Mouse (Mus musculus): ENCODE measurements around the gene Mturn. TPM values are rescaled to one million over a fixed set of nuclear protein-coding genes. Genes with fewer than 3 reads are reported as not detected.

The Mturn gene
- polyA plus RNA-seq, 1 experiment from 2014 or later = 12.2 TPM

DNA sequence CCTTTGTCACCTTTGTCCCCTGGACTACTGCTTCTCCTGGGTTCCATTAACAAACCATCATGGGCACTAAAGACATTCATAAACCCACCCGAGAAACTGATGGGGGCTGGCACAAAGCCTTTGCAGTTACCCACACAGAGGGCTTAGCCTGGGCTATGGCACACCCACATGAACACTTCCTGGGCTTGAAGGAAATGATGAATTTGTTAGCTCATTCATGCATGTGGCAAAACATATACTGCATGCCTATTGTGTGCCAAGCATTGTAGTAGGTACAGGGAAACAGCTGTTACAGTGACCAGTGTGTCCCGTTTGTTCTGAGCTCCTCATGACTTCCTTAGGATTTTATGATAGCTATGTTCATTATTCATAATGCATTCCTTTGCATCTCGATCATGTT, 55.8 kb downstream of the Mturn start:
- WGBS = 71% methylated on average over 3 of the region's 3 CpGs
- H3K4me3 ChIP-seq (replicated peaks) = no peak overlapping the region
- H3K9ac ChIP-seq = no peak overlapping the region
- H3K4me2 ChIP-seq (replicated peaks) = no peak overlapping the region
- H3K4me1 ChIP-seq = no peaks in the 10 kb centered on the region
- H3K27ac ChIP-seq (replicated peaks) = no peak overlapping the region
- no peak for ATAC-seq (ENCODE audit: insufficient number of reproducible peaks, low FRiP score, low TSS enrichment, low read depth)
- H3K27me3 ChIP-seq = no peaks in the 10 kb centered on the region
- no peaks in the 10 kb centered on the region for H3K36me3 ChIP-seq
- no peaks in the 10 kb centered on the region for H3K9me3 ChIP-seq (replicated peaks)

DNA sequence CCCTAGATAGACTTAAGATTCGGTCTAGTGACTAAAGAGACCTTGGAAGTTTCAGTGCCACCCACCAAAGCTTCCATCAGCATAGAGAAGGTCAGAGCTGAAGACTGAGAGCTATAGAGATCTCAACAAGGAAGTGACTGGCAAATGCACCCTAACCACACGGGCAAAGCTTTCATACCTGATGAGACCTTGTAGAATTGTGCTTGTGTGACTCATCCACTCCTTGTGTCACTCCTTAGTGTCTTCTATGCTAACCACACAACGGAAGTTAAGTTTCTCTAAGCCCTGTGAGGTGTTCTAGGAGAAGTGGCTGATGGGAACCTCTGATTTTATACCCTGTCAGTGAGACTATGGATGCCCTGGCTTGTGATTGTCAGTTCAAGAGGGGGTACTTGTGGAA, 56.3 kb downstream of the Mturn start:
- no peak overlapping the region for H3K4me3 ChIP-seq (replicated peaks)
- H3K27ac ChIP-seq (replicated peaks) = no peak overlapping the region
- no peaks in the 10 kb centered on the region for H3K9me3 ChIP-seq (replicated peaks)
- H3K9ac ChIP-seq = no peak overlapping the region
- H3K27me3 ChIP-seq = no peaks in the 10 kb centered on the region
- no peak overlapping the region for H3K4me2 ChIP-seq (replicated peaks)
- no peaks in the 10 kb centered on the region for H3K4me1 ChIP-seq
- WGBS = 79% methylated on average over 3 of the region's 3 CpGs
- ATAC-seq (ENCODE audit: insufficient number of reproducible peaks, low FRiP score, low TSS enrichment, low read depth) = no peak
- H3K36me3 ChIP-seq = no peaks in the 10 kb centered on the region

GRCm38 (mm10) chr6:54749056-54749455, 67.6 kb downstream of the Mturn start:
- Histone ChIP-seq H3K4me3 (replicated peaks) (no peak overlapping the region), H3K27ac (replicated peaks) (no peak overlapping the region), H3K9ac (no peak overlapping the region), H3K4me1 (no peaks in the 10 kb centered on the region), H3K27me3 (no peaks in the 10 kb centered on the region), H3K9me3 (replicated peaks) (no peaks in the 10 kb centered on the region), H3K36me3 (no peaks in the 10 kb centered on the region), H3K4me2 (replicated peaks) (no peak overlapping the region)
- ATAC-seq (ENCODE audit: insufficient number of reproducible peaks, low FRiP score, low TSS enrichment, low read depth) = no peak
- WGBS = 75% methylated on average over 7 of the region's 7 CpGs

DNA sequence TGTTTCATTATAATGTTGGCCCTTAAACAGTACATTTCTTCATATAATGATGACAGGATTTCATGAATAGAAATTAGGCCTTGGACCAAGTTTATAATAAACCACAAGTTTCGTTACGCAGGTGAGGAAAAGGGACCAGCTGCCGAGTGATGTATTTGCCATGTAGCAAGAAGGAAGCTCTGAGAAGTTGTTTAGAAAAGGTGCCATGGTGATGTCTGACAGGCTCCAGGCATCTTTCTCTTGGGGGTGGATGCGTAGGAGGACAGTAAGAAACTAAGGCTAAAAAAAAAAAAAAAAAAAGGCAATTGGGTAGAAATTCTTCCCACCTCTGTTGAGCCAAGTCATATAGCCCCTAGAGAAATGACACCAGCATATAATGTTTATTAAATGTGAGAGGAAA, 70.2 kb downstream of the Mturn start:
- no peaks in the 10 kb centered on the region for H3K36me3 ChIP-seq
- H3K9me3 ChIP-seq (replicated peaks) = no peaks in the 10 kb centered on the region
- no peak overlapping the region for H3K4me3 ChIP-seq (replicated peaks)
- H3K9ac ChIP-seq = no peak overlapping the region
- no peaks in the 10 kb centered on the region for H3K4me1 ChIP-seq
- ATAC-seq (ENCODE audit: insufficient number of reproducible peaks, low FRiP score, low TSS enrichment, low read depth) = no peak
- H3K4me2 ChIP-seq (replicated peaks) = no peak overlapping the region
- no peaks in the 10 kb centered on the region for H3K27me3 ChIP-seq
- no peak overlapping the region for H3K27ac ChIP-seq (replicated peaks)
- WGBS = 80% methylated on average over 4 of the region's 4 CpGs

DNA sequence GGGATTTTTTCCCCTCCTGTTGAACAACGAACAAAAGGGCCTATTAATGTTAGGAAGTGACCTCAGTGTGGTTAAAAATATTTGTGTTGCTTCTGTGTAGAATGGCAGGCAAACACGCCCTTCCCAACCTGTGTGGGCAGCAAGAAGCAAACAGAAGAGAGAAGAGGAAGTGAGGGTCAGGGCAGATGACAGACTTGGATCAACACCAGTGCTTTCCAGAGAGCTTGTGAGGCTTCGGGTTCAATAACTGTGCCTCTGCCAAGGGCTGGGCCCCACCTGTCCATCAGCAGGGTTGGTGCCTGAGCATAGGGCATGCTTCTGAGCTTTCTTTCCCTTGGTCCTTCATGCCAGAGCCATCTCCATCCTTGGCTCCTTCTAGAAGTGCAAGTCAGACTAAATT, 70.7 kb downstream of the Mturn start:
- Histone ChIP-seq H3K36me3 (no peaks in the 10 kb centered on the region), H3K27ac (replicated peaks) (no peak overlapping the region), H3K9ac (no peak overlapping the region), H3K4me2 (replicated peaks) (no peak overlapping the region), H3K4me1 (no peaks in the 10 kb centered on the region), H3K27me3 (no peaks in the 10 kb centered on the region), H3K4me3 (replicated peaks) (no peak overlapping the region), H3K9me3 (replicated peaks) (no peaks in the 10 kb centered on the region)
- WGBS = 51% methylated on average over 3 of the region's 3 CpGs
- no peak for ATAC-seq (ENCODE audit: insufficient number of reproducible peaks, low FRiP score, low TSS enrichment, low read depth)

Other genes starting within 250 kb of the Mturn start
- gene Scrn1, start 115.1 kb upstream of the Mturn start, polyA plus RNA-seq (2015; fragmentation: Nextera tagmentation; extraction: Ambion mirVana) = 12.4 and 12.7 TPM in 2 replicates
- 6.7 and 6.9 TPM in 2 replicates for gene Plekha8, start 86.5 kb upstream of the Mturn start, polyA plus RNA-seq (2015; fragmentation: Nextera tagmentation; extraction: Ambion mirVana)
- gene Fkbp14, start 84.3 kb upstream of the Mturn start, polyA plus RNA-seq (2015; fragmentation: Nextera tagmentation; extraction: Ambion mirVana) = 54.7 and 59.1 TPM in 2 replicates
- 3.9 and 4.5 TPM in 2 replicates for gene Znrf2, start 135.3 kb downstream of the Mturn start, polyA plus RNA-seq (2015; fragmentation: Nextera tagmentation; extraction: Ambion mirVana)